Mouse (Mus musculus) left cerebral cortex, postnatal 25 days (tissue): Measurements from ENCODE around the gene Gm49369. TPM values are rescaled to one million over a fixed set of nuclear protein-coding genes. Genes with fewer than 3 reads are reported as not detected.
"Not testable (repeated sequence)": the region's sequence is repeated elsewhere in the genome, so short reads cannot be mapped to it uniquely, and the experiment has no call there.

Experiments used
- DNase-seq, 2 experiments: peaks; one replicate each; pipeline ENCODE4 v3.0.0; 2022; ENCODE audit warnings: low spot score in 2 of 2, mixed read lengths in 1 of 2
- intact Hi-C: fragments of 180-260 bp; cut with DNase I; formaldehyde crosslinking; loops from one replicate; pipeline ENCODE4 v1.15.1; 2025
- total RNA-seq, 2 experiments: library from RNA; stranded (reverse); gene quantifications; 2 replicates each; pipeline ENCODE4 v1.2.3; 2021

The Gm49369 gene
- total RNA-seq = 1 to 10 TPM in 1 of 2 experiments, under 1 TPM in 1; 0.57 to 6.8 TPM

- no peak for DNase-seq
- intact Hi-C loops = no loop called here
These were observed at the start of gene Gm49369 for GRCm38 (mm10) chr7:142382567-142382966. Gene Gm49369 (minus strand): TSS chr7:142382667.

DNA sequence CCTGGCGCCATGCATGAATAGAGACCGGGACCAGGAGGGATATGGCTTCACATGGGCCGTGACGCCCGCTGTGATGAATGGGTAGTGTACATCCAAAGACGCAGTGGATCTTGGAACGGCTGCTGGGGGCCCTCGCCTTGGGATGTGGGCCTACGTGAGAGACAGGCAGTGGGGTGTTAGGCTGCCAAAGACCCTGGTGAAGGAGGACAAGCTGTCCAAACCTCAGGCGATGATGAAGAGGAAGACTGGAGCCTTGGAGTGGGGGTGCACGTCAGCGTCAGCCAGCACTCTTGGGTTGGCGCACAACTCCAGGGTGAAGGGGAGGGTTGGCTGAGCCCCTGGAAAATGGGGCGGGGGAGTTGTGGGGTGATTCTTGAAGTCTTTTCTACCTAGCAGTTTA lies 48.6 kb upstream of the Gm49369 start:
- intact Hi-C loops = no loop called here

GRCm38 (mm10) chr7:142430160-142430678 lies 47.8 kb upstream of the Gm49369 start:
- intact Hi-C loops = no loop called here
- DNase-seq = peak; percentile 40 to 46

More for the DNA sequence above, 48.6 kb upstream of the Gm49369 start:
- no peak for DNase-seq

DNA sequence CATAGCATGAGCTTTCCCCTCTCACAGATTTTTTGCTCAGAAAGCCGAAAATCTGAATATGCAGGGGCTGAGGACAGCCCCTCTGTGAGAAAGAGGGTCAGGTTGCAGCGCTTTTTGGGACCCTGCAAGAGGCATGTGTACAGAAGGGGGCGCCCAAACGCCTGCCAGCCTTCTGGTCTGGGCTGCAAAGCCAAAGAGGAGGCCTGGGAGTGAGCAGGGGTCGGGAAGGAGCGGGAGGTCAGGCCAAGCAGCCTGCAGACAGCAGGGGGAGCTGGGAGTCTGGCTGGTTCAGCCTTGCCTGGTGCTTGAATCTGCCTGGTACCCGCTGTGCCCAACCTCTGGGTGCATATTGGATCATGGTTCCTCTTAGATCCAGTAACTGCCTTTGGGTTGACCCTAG lies 45.7 kb upstream of the Gm49369 start:
- intact Hi-C loops = no loop called here
- DNase-seq = no peak

DNA sequence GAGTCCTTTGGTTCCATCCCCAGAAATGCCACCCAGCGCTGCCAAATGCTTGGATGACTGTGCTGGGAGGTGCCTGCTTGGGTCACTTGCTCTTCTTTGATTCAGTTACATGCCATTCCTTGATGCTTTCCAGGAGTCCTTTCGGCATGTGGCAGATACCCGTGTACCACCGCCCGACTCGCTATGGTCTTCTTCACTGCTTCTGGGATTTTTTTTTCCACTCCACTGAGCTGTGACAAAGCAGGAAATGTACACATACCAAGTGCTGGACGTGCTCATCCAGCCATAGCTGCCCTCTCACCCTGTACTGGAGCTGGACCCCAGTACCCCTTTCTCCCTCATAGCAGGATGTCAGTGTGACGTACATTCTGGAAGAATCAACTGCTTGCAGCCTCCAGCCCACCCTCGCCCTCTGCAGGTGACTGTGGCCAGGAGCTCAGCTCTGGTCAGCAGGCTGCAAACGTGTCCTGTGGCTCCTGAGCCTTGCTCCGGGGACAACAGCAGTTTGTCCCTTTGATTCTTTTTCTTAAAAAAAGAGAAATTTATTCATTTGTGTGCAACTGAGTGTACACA lies 43.3 kb upstream of the Gm49369 start:
- no peak for DNase-seq
- intact Hi-C loops = no loop called here

- intact Hi-C loops = no loop called here
These were observed 39.4 kb upstream of the Gm49369 start for GRCm38 (mm10) chr7:142421826-142422225.

GRCm38 (mm10) chr7:142419887-142420286 lies 37.4 kb upstream of the Gm49369 start:
- intact Hi-C loops = no loop called here
- DNase-seq = no peak

More at GRCm38 (mm10) chr7:142421826-142422225, 39.4 kb upstream of the Gm49369 start:
- DNase-seq = no peak

DNA sequence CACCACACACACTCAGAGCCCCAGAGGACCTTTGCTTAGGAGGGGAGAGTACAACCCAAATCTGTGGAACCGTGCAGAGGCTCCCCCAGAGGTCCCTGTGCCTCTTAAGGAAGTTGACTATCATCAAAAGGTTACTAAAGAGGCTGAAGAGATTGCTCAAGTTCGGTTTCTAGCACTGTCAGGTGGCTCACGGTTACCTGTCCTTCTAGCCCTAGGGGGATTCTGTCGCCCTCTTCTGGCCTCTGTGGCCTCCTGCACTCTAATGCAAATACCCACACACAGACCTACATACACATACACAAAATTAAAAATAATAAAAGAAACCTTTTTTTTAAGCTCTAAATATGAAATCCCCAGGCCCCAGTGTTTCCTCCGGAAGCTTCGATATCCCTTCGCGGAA lies 36.2 kb upstream of the Gm49369 start:
- DNase-seq = no peak
- intact Hi-C loops = no loop called here

GRCm38 (mm10) chr7:142418027-142418426 lies 35.6 kb upstream of the Gm49369 start:
- intact Hi-C loops = no loop called here

DNA sequence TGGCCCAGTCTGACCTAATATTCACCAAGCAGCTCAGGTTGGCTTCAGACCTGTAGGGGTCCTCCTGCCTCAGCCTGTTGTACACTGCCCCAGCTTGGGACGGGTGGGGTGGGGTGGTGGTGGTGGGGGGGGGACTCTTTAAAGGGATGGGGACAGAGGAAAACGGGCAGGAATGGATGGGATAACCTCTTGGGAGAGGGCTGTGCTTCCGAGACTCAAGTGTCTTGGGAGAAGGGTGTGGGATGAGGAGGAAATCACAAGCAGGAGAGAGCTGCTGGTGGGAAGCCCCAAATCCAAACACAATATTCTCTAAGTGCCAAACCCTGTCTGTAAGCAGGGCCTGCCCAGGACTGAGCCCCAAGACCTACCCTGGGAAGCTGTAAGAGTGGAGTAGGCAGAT lies 33.8 kb upstream of the Gm49369 start:
- no peak for DNase-seq
- intact Hi-C loops = no loop called here

More at GRCm38 (mm10) chr7:142418027-142418426, 35.6 kb upstream of the Gm49369 start:
- DNase-seq = no peak

DNA sequence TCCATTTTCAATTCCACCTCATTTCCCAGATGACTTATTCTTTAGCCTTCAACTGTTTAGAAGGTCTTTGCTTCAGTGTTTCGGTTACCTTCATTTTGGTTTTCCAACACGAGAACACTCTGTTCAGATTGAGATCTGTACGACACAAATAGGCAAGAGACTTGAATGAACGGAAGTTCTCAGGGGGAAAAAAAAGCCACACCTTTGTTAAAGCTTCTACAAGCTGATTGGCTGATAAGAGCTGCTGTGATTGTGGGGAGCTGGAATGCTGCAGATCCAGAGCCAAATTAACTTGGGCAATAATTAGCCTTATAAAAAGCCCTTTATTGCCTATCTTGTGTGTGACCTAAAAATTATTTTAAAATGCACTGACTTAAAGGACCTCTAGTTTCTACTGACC lies 32.8 kb upstream of the Gm49369 start:
- intact Hi-C loops = no loop called here

GRCm38 (mm10) chr7:142413285-142413684 lies 30.8 kb upstream of the Gm49369 start:
- DNase-seq = no peak
- intact Hi-C loops = no loop called here

More for the DNA sequence above, 32.8 kb upstream of the Gm49369 start:
- no peak for DNase-seq

DNA sequence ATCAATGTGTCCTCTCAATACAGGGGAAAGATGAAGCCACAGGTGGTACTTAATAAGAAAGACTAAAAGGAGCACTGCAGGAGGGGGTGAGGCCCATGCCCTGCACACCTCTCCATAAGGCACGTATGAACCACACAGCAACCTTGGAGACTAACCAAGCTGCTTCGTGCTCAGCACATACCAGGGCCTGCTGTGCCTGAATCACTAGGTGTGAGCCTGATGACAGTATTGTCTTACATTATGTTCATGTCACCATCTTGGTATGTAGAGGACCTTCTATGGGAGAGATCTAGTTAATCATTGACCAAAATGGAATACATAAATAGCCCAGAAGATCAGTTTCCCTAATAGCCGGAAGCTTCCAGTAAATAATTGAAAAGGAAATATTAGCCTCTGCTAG lies 27.1 kb upstream of the Gm49369 start:
- no peak for DNase-seq
- intact Hi-C loops = no loop called here

GRCm38 (mm10) chr7:142408686-142409085 lies 26.2 kb upstream of the Gm49369 start:
- intact Hi-C loops = no loop called here
- DNase-seq = no peak

- DNase-seq = no peak
- intact Hi-C loops = no loop called here
These were observed 25.5 kb upstream of the Gm49369 start for GRCm38 (mm10) chr7:142407935-142408334.

GRCm38 (mm10) chr7:142405134-142405533 lies 22.7 kb upstream of the Gm49369 start:
- intact Hi-C loops = not testable (repeated sequence)

GRCm38 (mm10) chr7:142403591-142403990 lies 21.1 kb upstream of the Gm49369 start:
- DNase-seq = no peak
- intact Hi-C loops = no loop called here

More at GRCm38 (mm10) chr7:142405134-142405533, 22.7 kb upstream of the Gm49369 start:
- DNase-seq = not testable (repeated sequence)

GRCm38 (mm10) chr7:142400750-142401142 lies 18.3 kb upstream of the Gm49369 start:
- no peak for DNase-seq
- intact Hi-C loops = no loop called here

- peak; percentile 38 to 74 for DNase-seq
- intact Hi-C loops = no loop called here
These were observed 17.8 kb upstream of the Gm49369 start for GRCm38 (mm10) chr7:142400112-142400749.

DNA sequence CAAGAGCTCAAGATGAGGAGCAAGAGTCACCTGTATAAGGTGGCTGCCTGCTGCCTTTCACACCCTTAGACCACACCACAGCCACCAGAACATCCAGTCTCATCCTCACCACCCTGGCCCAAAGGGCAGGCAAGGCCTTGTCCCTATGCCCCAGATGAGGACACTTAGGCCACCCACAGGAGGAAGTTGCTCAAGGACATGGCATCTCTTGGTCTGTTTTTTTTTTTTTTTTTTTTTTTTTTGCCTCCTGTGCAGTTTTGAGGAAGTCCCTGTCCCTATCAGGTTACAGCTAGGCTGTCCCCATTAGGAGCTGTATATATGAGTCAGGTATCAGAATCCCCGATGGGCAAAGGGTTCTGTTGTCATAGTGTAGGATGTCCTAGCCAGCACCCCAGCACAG lies 16.8 kb upstream of the Gm49369 start:
- intact Hi-C loops = no loop called here
- no peak for DNase-seq

GRCm38 (mm10) chr7:142398052-142398451 lies 15.6 kb upstream of the Gm49369 start:
- no peak for DNase-seq
- intact Hi-C loops = no loop called here
